1 mouse cellular context compared by ENCODE assay signal in the genomic region with DNA sequence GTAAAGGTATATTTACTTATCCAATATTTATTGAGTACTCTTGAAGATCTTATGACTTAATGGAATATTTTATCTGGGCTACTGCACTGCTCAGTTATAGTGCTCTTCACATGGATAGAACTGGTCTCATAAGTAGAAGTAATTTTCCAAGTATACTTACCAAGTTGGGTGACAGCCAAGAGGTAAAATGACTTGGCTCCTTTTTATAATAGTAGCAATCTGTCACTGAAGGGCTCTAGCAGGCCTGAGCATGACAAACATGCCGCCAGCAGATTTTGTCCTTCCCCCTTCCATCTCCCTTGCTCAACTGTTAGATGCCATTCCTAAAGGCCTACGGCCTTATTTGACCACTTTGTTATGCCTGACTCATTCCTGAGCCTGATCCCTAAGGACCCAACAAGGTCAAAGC.
TF ChIP-seq lines count a peak whose summit lies in the region.

No protein-coding gene starts in this region.

TF ChIP-seq in MEL, 35 proteins besides CTCF, POLR2A, EP300 and RAD21 (continued from another document):
- no peak for TF ChIP-seq MAX (IDR thresholded peaks at IDR 0.05; ENCODE audit: low read length)
- no peak for TF ChIP-seq ZKSCAN1 (IDR thresholded peaks at IDR 0.05; ENCODE audit: low read depth, low read length)
- no peak for TF ChIP-seq NRF1 (IDR thresholded peaks at IDR 0.05; ENCODE audit: insufficient read depth, low read depth, low read length, poor library complexity, severe bottlenecking)
- no peak for TF ChIP-seq UBTF (IDR thresholded peaks at IDR 0.05; ENCODE audit: borderline replicate concordance, insufficient read depth, low read depth, low read length)
- no peak for TF ChIP-seq ZNF384 (IDR thresholded peaks at IDR 0.05; ENCODE audit: low read depth, low read length)
- TF ChIP-seq SMC3 (IDR thresholded peaks at IDR 0.05; ENCODE audit: low read depth, low read length) = no peak
